Mouse (Mus musculus) ES-E14 (cell line): ENCODE data around the gene Ltb4r2. TPM values are rescaled to one million over a fixed set of nuclear protein-coding genes. Genes with fewer than 3 reads are reported as not detected.
A peak's percentile ranks its signal among the peaks of the same experiment; 100 is the strongest.

Experiments
- DNase-seq: peaks from one replicate; pipeline ENCODE4 v3.0.0-alpha.2; 2013; ENCODE audit warnings: low read depth, low spot score
- H3K27ac ChIP-seq: 2 replicates; pipeline ENCODE4 v1.5.1; 2012; ENCODE audit warnings: low read depth, mild to moderate bottlenecking, low read length, moderate library complexity, mixed read lengths; ENCODE audit not compliant: poor library complexity, insufficient read depth, severe bottlenecking
- H3K36me3 ChIP-seq: 2 replicates; pipeline ENCODE4 v1.6.1; 2012; ENCODE audit warnings: mild to moderate bottlenecking, low read length, moderate library complexity, mixed read lengths; ENCODE audit not compliant: control insufficient read depth, poor library complexity, insufficient read depth, severe bottlenecking
- H3K4me1 ChIP-seq, 2 experiments: fragments of 150-350 bp in 1 of 2; sonication (generic) in 1 of 2; 2 replicates each; pipeline ENCODE4 v1.6.1; 2012; ENCODE audit warnings: low read length in 2 of 2, mild to moderate bottlenecking in 1 of 2, mixed read lengths in 1 of 2; ENCODE audit not compliant: control insufficient read depth in 2 of 2, insufficient read depth in 2 of 2, poor library complexity in 1 of 2
- H3K4me3 ChIP-seq, 2 experiments: fragments of 150-350 bp in 1 of 2; sonication (generic) in 1 of 2; 2 replicates each; pipeline ENCODE4 v1.5.1; 2012; ENCODE audit warnings: low read length in 2 of 2, low read depth in 1 of 2, mild to moderate bottlenecking in 1 of 2, mixed read lengths in 1 of 2; ENCODE audit not compliant: insufficient read depth in 1 of 2, poor library complexity in 1 of 2, severe bottlenecking in 1 of 2
- H3K9ac ChIP-seq: 2 replicates; pipeline ENCODE4 v1.6.1; 2012; ENCODE audit warnings: low read depth, mild to moderate bottlenecking, low read length, mixed read lengths; ENCODE audit not compliant: poor library complexity, insufficient read depth, severe bottlenecking
- H3K9me3 ChIP-seq: fragments of 150-350 bp; sonication (generic); 2 replicates; pipeline ENCODE4 v1.6.1; 2012; ENCODE audit warnings: low read depth, mild to moderate bottlenecking, low read length; ENCODE audit not compliant: control insufficient read depth, insufficient read depth
- CHD2 ChIP-seq: IDR thresholded peaks from 2 replicates; pipeline ENCODE4 v1.6.1; 2014; ENCODE audit warnings: mild to moderate bottlenecking, low read depth, low read length, inconsistent platforms
- HCFC1 ChIP-seq: IDR thresholded peaks from 2 replicates; pipeline ENCODE4 v1.6.1; 2012; ENCODE audit warnings: low read length, inconsistent platforms, borderline replicate concordance; ENCODE audit not compliant: insufficient read depth
- MAFK ChIP-seq: IDR thresholded peaks from 2 replicates; pipeline ENCODE4 v1.6.1; 2014; ENCODE audit warnings: mild to moderate bottlenecking, low read depth, low read length, inconsistent platforms; ENCODE audit not compliant: insufficient read depth
- ZC3H11A ChIP-seq: IDR thresholded peaks from 2 replicates; pipeline ENCODE4 v1.6.1; 2012; ENCODE audit warnings: low read depth, mild to moderate bottlenecking, inconsistent platforms, low read length, borderline replicate concordance
- ZNF384 ChIP-seq: IDR thresholded peaks from 2 replicates; pipeline ENCODE4 v1.6.1; 2012; ENCODE audit warnings: low read depth, low read length, inconsistent platforms
- in situ Hi-C, 2 experiments: fragments of 600-800 bp; cut with MboI; formaldehyde crosslinking; loops; one replicate each; pipeline ENCODE4 v1.15.1; 2025; ENCODE audit warnings: low sequenced_read_pairs in 2 of 2, inconsistent platforms in 1 of 2; ENCODE audit not compliant: unreplicated experiment in 2 of 2
- total RNA-seq: library from RNA; depleted of rRNA; stranded (reverse); fragments of 300-350 nt; gene quantifications from 2 replicates; pipeline ENCODE4 v1.2.3, GENCODE M21; 2012

Gene Ltb4r2
- total RNA-seq, 1 experiment, result 1.5 TPM

GRCm38 (mm10) chr14:55714893-55715292 lies 46.3 kb upstream of the Ltb4r2 start:
- no peak for DNase-seq
- in situ Hi-C loops, result no loop called here
- H3K9ac ChIP-seq, result no peak overlapping the region
- no peaks in the 10 kb centered on the region for H3K9me3 ChIP-seq
- H3K36me3 ChIP-seq, result peaks cover 35% of the 10 kb centered on the region
- H3K27ac ChIP-seq, result no peak overlapping the region
- H3K4me1 ChIP-seq, result peaks cover 14 to 38% of the 10 kb centered on the region in 2 experiments
- H3K4me3 ChIP-seq, result no peak overlapping the region
- no peak for TF ChIP-seq MAFK
- no peak for TF ChIP-seq ZC3H11A
- no peak for TF ChIP-seq HCFC1

DNA sequence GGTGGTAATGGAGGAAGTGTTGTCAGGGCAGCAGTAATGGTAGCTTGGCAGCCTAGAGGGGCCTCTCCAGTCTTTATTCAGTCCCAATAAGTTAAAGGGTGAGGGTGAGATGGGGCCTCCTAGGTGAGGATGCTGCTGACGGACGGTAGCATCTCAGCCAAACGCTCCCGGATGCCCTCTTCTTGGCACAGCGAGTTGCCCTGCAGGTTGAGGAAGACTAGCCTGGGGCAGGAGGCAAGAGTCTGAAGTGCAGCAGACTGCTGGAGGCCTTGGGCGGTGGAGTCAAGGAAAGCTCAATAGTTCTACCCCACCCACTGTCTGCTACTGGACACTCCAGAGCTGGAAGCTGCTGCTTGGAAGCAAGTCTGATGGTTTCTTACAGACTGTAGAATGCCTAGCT lies 45.0 kb upstream of the Ltb4r2 start:
- Histone ChIP-seq H3K27ac (no peak overlapping the region), H3K36me3 (peaks cover 35% of the 10 kb centered on the region), H3K9ac (no peak overlapping the region), H3K9me3 (no peaks in the 10 kb centered on the region), H3K4me3 (no peak overlapping the region), H3K4me1 (peaks cover 10 to 39% of the 10 kb centered on the region in 2 experiments; a peak in 3 of 4 replicates)
- TF ChIP-seq CHD2, result no peak
- no peak for TF ChIP-seq HCFC1
- no peak for TF ChIP-seq ZC3H11A
- no peak for TF ChIP-seq ZNF384
- TF ChIP-seq MAFK, result no peak
- DNase-seq, result no peak
- in situ Hi-C loops, result no loop called here

GRCm38 (mm10) chr14:55716884-55717283 lies 44.3 kb upstream of the Ltb4r2 start:
- Histone ChIP-seq H3K4me1 (peaks cover 12 to 35% of the 10 kb centered on the region in 2 experiments; a peak in 3 of 4 replicates), H3K27ac (no peak overlapping the region), H3K36me3 (peaks cover 35% of the 10 kb centered on the region), H3K9me3 (no peaks in the 10 kb centered on the region), H3K9ac (no peak overlapping the region), H3K4me3 (no peak overlapping the region)
- in situ Hi-C loops, result no loop called here
- no peak for TF ChIP-seq CHD2
- TF ChIP-seq ZC3H11A, result no peak
- no peak for TF ChIP-seq ZNF384
- no peak for TF ChIP-seq HCFC1
- TF ChIP-seq MAFK, result no peak
- no peak for DNase-seq

GRCm38 (mm10) chr14:55719737-55720136 lies 41.5 kb upstream of the Ltb4r2 start:
- Histone ChIP-seq H3K9ac (peak overlapping the region; percentile 44), H3K4me3 (peak overlapping the region; percentile 19 to 35; a peak in 2 of 4 replicates), H3K9me3 (no peaks in the 10 kb centered on the region), H3K27ac (no peak overlapping the region), H3K36me3 (peaks cover 35% of the 10 kb centered on the region), H3K4me1 (peaks cover 10 to 23% of the 10 kb centered on the region in 2 experiments; a peak in 3 of 4 replicates)
- TF ChIP-seq CHD2 (no peak), ZNF384 (no peak), MAFK (no peak), HCFC1 (no peak), ZC3H11A (no peak)
- in situ Hi-C loops, result no loop called here
- DNase-seq, result no peak

- in situ Hi-C loops, result no loop called here
- H3K4me3 ChIP-seq, result peak overlapping the region; percentile 39 to 41
Measured at GRCm38 (mm10) chr14:55720666-55721065, 40.6 kb upstream of the Ltb4r2 start.

More at GRCm38 (mm10) chr14:55720666-55721065, 40.6 kb upstream of the Ltb4r2 start:
- peaks cover 6 to 27% of the 10 kb centered on the region in 2 experiments; a peak in 3 of 4 replicates for H3K4me1 ChIP-seq
- TF ChIP-seq ZC3H11A, result no peak
- no peak for TF ChIP-seq ZNF384
- peaks cover 35% of the 10 kb centered on the region for H3K36me3 ChIP-seq
- H3K27ac ChIP-seq, result no peak overlapping the region
- H3K9me3 ChIP-seq, result no peaks in the 10 kb centered on the region
- no peak for DNase-seq
- peak overlapping the region; percentile 33 for H3K9ac ChIP-seq
